Mouse (Mus musculus): ENCODE results near the gene Tom1l2. TPM values are rescaled to one million over a fixed set of nuclear protein-coding genes. Genes with fewer than 3 reads are reported as not detected.
A peak's percentile ranks its signal among the peaks of the same experiment; 100 is the strongest.

Gene Tom1l2
- polyA plus RNA-seq, 2 experiments = 21.5 to 36.0 TPM

- Histone ChIP-seq H3K27me3 (ENCODE audit: control insufficient read depth, insufficient read depth, low read length) (no peaks in the 10 kb centered on the region), H3K36me3 (ENCODE audit: control insufficient read depth, insufficient read depth, low read length) (peaks cover 41% of the 10 kb centered on the region), H3K4me1 (ENCODE audit: control insufficient read depth, insufficient read depth, low read length) (peaks cover 50% of the 10 kb centered on the region), H3K4me3 (replicated peaks; ENCODE audit: low read length) (peak overlapping the region; percentile 43; the same call in 1 of the 2 replicates), H3K9ac (ENCODE audit: low read depth, low read length, severe bottlenecking) (0 out of 2 replicates have a peak overlapping the region, but pooled peaks have one; percentile 31), H3K9me3 (ENCODE audit: control insufficient read depth, low read length) (no peaks in the 10 kb centered on the region), H3K4me2 (replicated peaks; ENCODE audit: low read depth, low read length, severe bottlenecking) (peak overlapping the region; percentile 68; the same call in 1 of the 2 replicates), H3K27ac (replicated peaks; ENCODE audit: low read depth, low read length) (0 out of 2 replicates have a peak overlapping the region, but pooled peaks have one; percentile 43)
- TF ChIP-seq POLR2A (IDR thresholded peaks at IDR 0.05; ENCODE audit: borderline replicate concordance, extremely low read depth, insufficient read depth, insufficient read length) = no peak
- 52% methylated on average over 6 of the region's 6 CpGs for WGBS
- ATAC-seq (ENCODE audit: low FRiP score, low read depth) (no peak), DNase-seq (ENCODE audit: low spot score) (no peak)
Observed at GRCm38 (mm10) chr11:60208201-60208600, 144.5 kb downstream of the Tom1l2 start.

GRCm38 (mm10) chr11:60206207-60206606, 146.5 kb downstream of the Tom1l2 start:
- Histone ChIP-seq H3K27ac (replicated peaks; ENCODE audit: low read depth, low read length) (no peak overlapping the region), H3K4me1 (ENCODE audit: control insufficient read depth, insufficient read depth, low read length) (peaks cover 30% of the 10 kb centered on the region), H3K36me3 (ENCODE audit: control insufficient read depth, insufficient read depth, low read length) (peaks cover 61% of the 10 kb centered on the region), H3K4me2 (replicated peaks; ENCODE audit: low read depth, low read length, severe bottlenecking) (no peak overlapping the region), H3K27me3 (ENCODE audit: control insufficient read depth, insufficient read depth, low read length) (no peaks in the 10 kb centered on the region), H3K9me3 (ENCODE audit: control insufficient read depth, low read length) (no peaks in the 10 kb centered on the region), H3K4me3 (replicated peaks; ENCODE audit: low read length) (no peak overlapping the region), H3K9ac (ENCODE audit: low read depth, low read length, severe bottlenecking) (no peak overlapping the region)
- no peak for ATAC-seq (ENCODE audit: low FRiP score, low read depth)
- 64% methylated on average over 5 of the region's 5 CpGs for WGBS
- DNase-seq (ENCODE audit: low spot score) = no peak
- no peak for TF ChIP-seq POLR2A (IDR thresholded peaks at IDR 0.05; ENCODE audit: borderline replicate concordance, extremely low read depth, insufficient read depth, insufficient read length)

- H3K27ac ChIP-seq (replicated peaks; ENCODE audit: low read depth, low read length) = no peak overlapping the region
- H3K4me1 ChIP-seq (ENCODE audit: control insufficient read depth, insufficient read depth, low read length) = peaks cover 23% of the 10 kb centered on the region
- no peaks in the 10 kb centered on the region for H3K9me3 ChIP-seq (ENCODE audit: control insufficient read depth, low read length)
- TF ChIP-seq POLR2A (IDR thresholded peaks at IDR 0.05; ENCODE audit: borderline replicate concordance, extremely low read depth, insufficient read depth, insufficient read length) = no peak
- ATAC-seq (ENCODE audit: low FRiP score, low read depth) (no peak), DNase-seq (ENCODE audit: low spot score) (no peak)
- no peak overlapping the region for H3K9ac ChIP-seq (ENCODE audit: low read depth, low read length, severe bottlenecking)
- no peak overlapping the region for H3K4me2 ChIP-seq (replicated peaks; ENCODE audit: low read depth, low read length, severe bottlenecking)
- H3K27me3 ChIP-seq (ENCODE audit: control insufficient read depth, insufficient read depth, low read length) = no peaks in the 10 kb centered on the region
- H3K36me3 ChIP-seq (ENCODE audit: control insufficient read depth, insufficient read depth, low read length) = peaks cover 72% of the 10 kb centered on the region
- H3K4me3 ChIP-seq (replicated peaks; ENCODE audit: low read length) = no peak overlapping the region
- 91% methylated on average over 11 of the region's 12 CpGs for WGBS
Observed at GRCm38 (mm10) chr11:60205026-60205425, 147.7 kb downstream of the Tom1l2 start.

GRCm38 (mm10) chr11:60202710-60203638, 149.7 kb downstream of the Tom1l2 start:
- no peak for DNase-seq (ENCODE audit: low spot score)
- no peak for ATAC-seq (ENCODE audit: low FRiP score, low read depth)
- H3K27me3 ChIP-seq (ENCODE audit: control insufficient read depth, insufficient read depth, low read length) = no peaks in the 10 kb centered on the region
- peaks cover 90% of the 10 kb centered on the region for H3K36me3 ChIP-seq (ENCODE audit: control insufficient read depth, insufficient read depth, low read length)
- no peak overlapping the region for H3K4me3 ChIP-seq (replicated peaks; ENCODE audit: low read length)
- H3K9me3 ChIP-seq (ENCODE audit: control insufficient read depth, low read length) = no peaks in the 10 kb centered on the region
- H3K27ac ChIP-seq (replicated peaks; ENCODE audit: low read depth, low read length) = 0 out of 2 replicates have a peak overlapping the region, but pooled peaks have one; percentile 5
- no peak overlapping the region for H3K4me2 ChIP-seq (replicated peaks; ENCODE audit: low read depth, low read length, severe bottlenecking)
- WGBS = 91% methylated on average over 26 of the region's 26 CpGs
- TF ChIP-seq POLR2A (IDR thresholded peaks at IDR 0.05; ENCODE audit: borderline replicate concordance, extremely low read depth, insufficient read depth, insufficient read length) = no peak
- H3K9ac ChIP-seq (ENCODE audit: low read depth, low read length, severe bottlenecking) = no peak overlapping the region
- H3K4me1 ChIP-seq (ENCODE audit: control insufficient read depth, insufficient read depth, low read length) = peaks cover 6% of the 10 kb centered on the region

GRCm38 (mm10) chr11:60200384-60200783, 152.3 kb downstream of the Tom1l2 start:
- DNase-seq (ENCODE audit: low spot score) (no peak), ATAC-seq (ENCODE audit: low FRiP score, low read depth) (no peak)
- H3K4me2 ChIP-seq (replicated peaks; ENCODE audit: low read depth, low read length, severe bottlenecking) = no peak overlapping the region
- peaks cover 79% of the 10 kb centered on the region for H3K36me3 ChIP-seq (ENCODE audit: control insufficient read depth, insufficient read depth, low read length)
- H3K9me3 ChIP-seq (ENCODE audit: control insufficient read depth, low read length) = no peaks in the 10 kb centered on the region
- no peak for TF ChIP-seq POLR2A (IDR thresholded peaks at IDR 0.05; ENCODE audit: borderline replicate concordance, extremely low read depth, insufficient read depth, insufficient read length)
- H3K4me1 ChIP-seq (ENCODE audit: control insufficient read depth, insufficient read depth, low read length) = peaks cover 4% of the 10 kb centered on the region; the same call in 1 of the 2 replicates
- H3K4me3 ChIP-seq (replicated peaks; ENCODE audit: low read length) = no peak overlapping the region
- 88% methylated on average over 11 of the region's 11 CpGs for WGBS
- 0 out of 2 replicates have a peak overlapping the region, but pooled peaks have one; percentile 21 for H3K9ac ChIP-seq (ENCODE audit: low read depth, low read length, severe bottlenecking)
- peak overlapping the region; percentile 58; the same call in 1 of the 2 replicates for H3K27ac ChIP-seq (replicated peaks; ENCODE audit: low read depth, low read length)
- H3K27me3 ChIP-seq (ENCODE audit: control insufficient read depth, insufficient read depth, low read length) = no peaks in the 10 kb centered on the region

Data from limb, embryonic 14.5 days (tissue).